Mouse (Mus musculus): ENCODE results near the gene Lix1l. TPM values are rescaled to one million over a fixed set of nuclear protein-coding genes. Genes with fewer than 3 reads are reported as not detected.
"Not testable (repeated sequence)": the region's sequence is repeated elsewhere in the genome, so short reads cannot be mapped to it uniquely, and the experiment has no call there.

Gene Lix1l
- total and polyA plus RNA-seq, 3 experiments: 24.7 to 25.3 (median 25.2) TPM

DNA sequence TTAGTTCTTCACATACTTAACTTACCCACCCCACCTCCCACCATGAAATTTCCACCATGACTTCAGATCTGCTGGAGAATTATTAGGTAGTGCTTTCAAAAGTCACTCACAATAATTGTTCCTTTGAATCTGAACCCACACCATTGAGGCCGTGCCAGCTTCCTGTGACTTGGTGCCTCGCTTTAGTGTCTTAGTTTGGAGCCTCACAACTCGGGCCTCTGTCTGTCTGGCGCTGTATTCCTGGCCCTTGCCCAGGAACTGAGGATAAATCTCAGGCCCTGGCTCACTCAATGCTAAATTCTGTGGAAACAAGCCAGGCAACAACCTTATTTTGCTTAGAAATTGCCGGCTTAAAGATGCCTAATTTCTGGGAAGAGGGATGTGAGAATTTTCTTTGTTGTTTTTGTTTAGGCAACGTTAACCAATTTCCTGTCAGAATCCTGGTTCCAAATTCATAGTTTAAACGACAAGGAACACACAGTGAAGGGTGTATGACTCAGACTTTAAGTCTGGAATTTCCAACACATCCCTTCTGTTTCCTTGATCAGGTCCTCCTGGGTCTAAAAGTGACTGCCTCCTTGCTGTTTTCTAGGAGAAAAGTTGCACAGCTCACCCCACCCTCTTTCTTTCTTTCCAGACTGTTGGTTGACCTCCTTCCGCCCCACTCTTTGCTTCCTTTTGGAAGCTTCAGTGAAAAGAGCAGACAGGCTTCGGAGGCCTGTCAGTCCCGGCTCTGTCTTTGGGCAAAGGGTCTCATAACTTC, 1.2 kb downstream of the Lix1l start:
- intact Hi-C loops (cut with DNase I): no loop called here
- WGBS: 14% methylated on average over 10 of the region's 10 CpGs
- DNase-seq: peak; percentile 57 to 61
- Histone ChIP-seq H3K36me3 (ENCODE audit: control insufficient read depth, insufficient read depth, low read length) (peaks cover 19% of the 10 kb centered on the region), H3K4me3 (peak overlapping the region; percentile 91), H3K27ac (peak overlapping the region; percentile 94), H3K9ac (ENCODE audit: low read depth, low read length) (peak overlapping the region; percentile 54), H3K27me3 (ENCODE audit: control insufficient read depth, insufficient read depth, low read length) (no peaks in the 10 kb centered on the region), H3K79me2 (replicated peaks; ENCODE audit: control insufficient read depth, insufficient read depth, low read length) (peaks cover 4% of the 10 kb centered on the region), H3K4me1 (ENCODE audit: control insufficient read depth, insufficient read depth, low read length) (peaks cover 13% of the 10 kb centered on the region)
- TF ChIP-seq EP300 (IDR thresholded peaks at IDR 0.05; ENCODE audit: insufficient read depth, low read depth, low read length) (no peak), CTCF (IDR thresholded peaks at IDR 0.05) (no peak), POLR2A (IDR thresholded peaks at IDR 0.05; ENCODE audit: insufficient read depth, low read depth, low read length) (0 out of 2 replicates have a peak, but pooled peaks have one; percentile 17)

DNA sequence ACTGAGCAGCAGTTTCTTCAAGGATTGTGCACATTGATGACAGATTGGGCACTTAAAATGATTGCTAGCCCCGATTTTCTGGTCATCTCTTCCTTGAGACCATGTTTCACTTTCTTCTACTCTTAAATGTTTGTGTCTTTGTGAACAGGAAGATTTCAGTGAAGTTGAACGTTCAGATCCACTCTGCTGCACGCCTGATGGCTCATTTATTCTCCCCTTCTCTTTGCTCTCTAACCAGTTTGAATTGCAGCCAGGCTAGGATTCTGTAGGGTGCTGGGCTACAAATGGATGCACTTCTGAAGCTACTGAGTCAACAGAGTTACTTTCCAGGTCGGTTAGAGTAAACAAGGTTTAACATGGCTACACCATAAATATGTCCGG, 1.7 kb downstream of the Lix1l start:
- Histone ChIP-seq H3K27ac (peak overlapping the region; percentile 94), H3K27me3 (ENCODE audit: control insufficient read depth, insufficient read depth, low read length) (no peaks in the 10 kb centered on the region), H3K36me3 (ENCODE audit: control insufficient read depth, insufficient read depth, low read length) (peaks cover 19% of the 10 kb centered on the region), H3K4me3 (peak overlapping the region; percentile 91), H3K4me1 (ENCODE audit: control insufficient read depth, insufficient read depth, low read length) (peaks cover 13% of the 10 kb centered on the region), H3K79me2 (replicated peaks; ENCODE audit: control insufficient read depth, insufficient read depth, low read length) (peaks cover 4% of the 10 kb centered on the region), H3K9ac (ENCODE audit: low read depth, low read length) (peak overlapping the region; percentile 45)
- TF ChIP-seq EP300 (IDR thresholded peaks at IDR 0.05; ENCODE audit: insufficient read depth, low read depth, low read length): no peak
- no peak for TF ChIP-seq CTCF (IDR thresholded peaks at IDR 0.05)
- TF ChIP-seq POLR2A (IDR thresholded peaks at IDR 0.05; ENCODE audit: insufficient read depth, low read depth, low read length): no peak
- no peak for DNase-seq
- intact Hi-C loops (cut with DNase I): no loop called here
- WGBS: 15% methylated on average over 5 of the region's 5 CpGs

DNA sequence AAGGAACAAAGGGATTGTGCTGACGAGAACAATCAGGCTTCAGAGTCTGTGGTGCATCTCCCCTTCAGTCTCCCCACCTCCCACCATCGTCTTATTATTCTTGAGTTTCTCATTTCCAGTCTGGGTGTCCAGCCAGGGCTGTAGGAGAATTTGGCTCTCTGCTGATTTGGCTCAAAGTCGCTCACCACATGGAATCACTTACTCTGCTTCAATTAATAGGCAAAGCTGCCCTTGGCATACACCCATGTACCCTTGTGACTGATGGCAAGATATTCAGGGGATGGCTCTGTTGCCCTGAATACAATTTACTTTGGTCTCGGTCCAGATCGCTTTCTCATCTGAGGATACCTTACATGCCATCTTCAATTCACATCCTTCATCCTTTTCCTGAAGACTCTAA, 2.4 kb downstream of the Lix1l start:
- intact Hi-C loops (cut with DNase I): no loop called here
- DNase-seq: peak in 1 of 2 experiments; percentile 23
- Histone ChIP-seq H3K36me3 (ENCODE audit: control insufficient read depth, insufficient read depth, low read length) (peaks cover 19% of the 10 kb centered on the region), H3K4me3 (peak overlapping the region; percentile 3; the same call in 1 of the 2 replicates), H3K27ac (peak overlapping the region; percentile 94), H3K9ac (ENCODE audit: low read depth, low read length) (no peak overlapping the region), H3K4me1 (ENCODE audit: control insufficient read depth, insufficient read depth, low read length) (peaks cover 13% of the 10 kb centered on the region), H3K27me3 (ENCODE audit: control insufficient read depth, insufficient read depth, low read length) (no peaks in the 10 kb centered on the region), H3K79me2 (replicated peaks; ENCODE audit: control insufficient read depth, insufficient read depth, low read length) (peaks cover 4% of the 10 kb centered on the region)
- WGBS: 34% methylated on average over 5 of the region's 5 CpGs
- no peak for TF ChIP-seq POLR2A (IDR thresholded peaks at IDR 0.05; ENCODE audit: insufficient read depth, low read depth, low read length)
- TF ChIP-seq EP300 (IDR thresholded peaks at IDR 0.05; ENCODE audit: insufficient read depth, low read depth, low read length): no peak
- TF ChIP-seq CTCF (IDR thresholded peaks at IDR 0.05): no peak

DNA sequence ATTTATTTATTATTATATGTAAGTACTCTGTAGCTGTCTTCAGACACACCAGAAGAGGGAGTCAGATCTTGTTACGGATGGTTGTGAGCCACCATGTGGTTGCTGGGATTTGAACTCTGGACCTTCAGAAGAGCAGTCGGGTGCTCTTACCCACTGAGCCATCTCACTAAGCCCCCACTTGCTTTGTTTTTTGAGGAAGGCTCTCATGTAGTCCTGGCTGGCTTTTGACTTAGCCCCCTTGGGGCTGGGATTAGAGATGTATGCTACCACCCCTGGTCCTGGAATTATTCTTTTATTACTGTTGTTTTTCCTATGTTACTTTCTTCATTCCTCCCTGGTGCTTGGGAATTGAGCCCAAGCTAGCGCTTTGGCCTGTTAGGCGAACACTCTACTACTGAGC, 5.1 kb downstream of the Lix1l start:
- intact Hi-C loops (cut with DNase I); H3K4me3 ChIP-seq; H3K27ac ChIP-seq; H3K9ac ChIP-seq (ENCODE audit: low read depth, low read length); DNase-seq; H3K79me2 ChIP-seq (replicated peaks; ENCODE audit: control insufficient read depth, insufficient read depth, low read length); H3K27me3 ChIP-seq (ENCODE audit: control insufficient read depth, insufficient read depth, low read length): not testable (repeated sequence)
- WGBS: 90% methylated on average over 4 of the region's 4 CpGs
- Histone ChIP-seq H3K4me1 (ENCODE audit: control insufficient read depth, insufficient read depth, low read length) (peaks cover 13% of the 10 kb centered on the region), H3K36me3 (ENCODE audit: control insufficient read depth, insufficient read depth, low read length) (peaks cover 22% of the 10 kb centered on the region)

DNA sequence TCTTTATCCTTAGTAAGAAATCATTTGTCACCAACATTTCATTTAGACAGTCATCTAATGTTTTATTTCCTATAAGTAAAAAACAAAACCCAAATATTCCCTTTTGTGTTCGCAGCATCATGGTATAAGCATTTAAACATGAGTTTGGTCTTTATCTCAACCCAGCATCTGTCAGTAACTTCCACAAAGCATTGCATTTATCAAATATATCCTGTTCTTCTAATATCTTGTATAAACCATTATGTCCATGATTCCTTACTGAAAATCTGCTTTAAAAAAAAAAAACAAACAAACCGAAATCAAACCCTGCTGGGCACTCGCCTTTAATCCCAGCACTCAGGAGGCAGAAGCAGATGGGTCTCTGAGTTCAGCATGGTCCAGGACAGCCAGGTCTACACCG, 5.7 kb downstream of the Lix1l start:
- no peak for DNase-seq
- Histone ChIP-seq H3K4me1 (ENCODE audit: control insufficient read depth, insufficient read depth, low read length) (peaks cover 13% of the 10 kb centered on the region), H3K9ac (ENCODE audit: low read depth, low read length) (no peak overlapping the region), H3K27me3 (ENCODE audit: control insufficient read depth, insufficient read depth, low read length) (no peaks in the 10 kb centered on the region), H3K36me3 (ENCODE audit: control insufficient read depth, insufficient read depth, low read length) (peaks cover 22% of the 10 kb centered on the region), H3K27ac (no peak overlapping the region), H3K4me3 (no peak overlapping the region), H3K79me2 (replicated peaks; ENCODE audit: control insufficient read depth, insufficient read depth, low read length) (peaks cover 5% of the 10 kb centered on the region)
- intact Hi-C loops (cut with DNase I): no loop called here
- 88% methylated on average over 4 of the region's 4 CpGs for WGBS
- TF ChIP-seq EP300 (IDR thresholded peaks at IDR 0.05; ENCODE audit: insufficient read depth, low read depth, low read length) (no peak), CTCF (IDR thresholded peaks at IDR 0.05) (no peak), POLR2A (IDR thresholded peaks at IDR 0.05; ENCODE audit: insufficient read depth, low read depth, low read length) (no peak)

DNA sequence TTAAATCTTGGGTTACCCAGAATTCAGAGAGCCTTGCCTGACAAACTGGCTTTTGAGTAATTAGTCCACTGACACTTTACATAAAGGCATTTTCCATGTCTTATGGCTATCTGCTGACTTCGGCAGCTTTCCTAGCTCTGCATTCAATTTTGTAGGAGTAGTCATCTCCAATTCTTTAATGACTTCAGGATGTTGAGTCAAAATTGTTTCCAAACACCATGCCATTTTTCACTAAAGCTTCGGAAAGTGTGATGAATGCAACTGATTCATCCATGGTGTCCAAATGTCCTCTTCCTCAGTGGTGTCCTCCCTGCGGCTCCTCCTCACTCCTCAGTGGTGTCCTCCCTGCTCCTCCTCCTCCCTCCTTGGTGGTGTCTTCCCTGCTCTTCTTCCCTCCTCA, 17.0 kb downstream of the Lix1l start:
- Histone ChIP-seq H3K4me3 (no peak overlapping the region), H3K27me3 (ENCODE audit: control insufficient read depth, insufficient read depth, low read length) (no peaks in the 10 kb centered on the region), H3K36me3 (ENCODE audit: control insufficient read depth, insufficient read depth, low read length) (no peaks in the 10 kb centered on the region; the same call in 1 of the 2 replicates), H3K27ac (no peak overlapping the region), H3K4me1 (ENCODE audit: control insufficient read depth, insufficient read depth, low read length) (no peaks in the 10 kb centered on the region), H3K79me2 (replicated peaks; ENCODE audit: control insufficient read depth, insufficient read depth, low read length) (peaks cover 3% of the 10 kb centered on the region), H3K9ac (ENCODE audit: low read depth, low read length) (no peak overlapping the region)
- TF ChIP-seq EP300 (IDR thresholded peaks at IDR 0.05; ENCODE audit: insufficient read depth, low read depth, low read length) (no peak), POLR2A (IDR thresholded peaks at IDR 0.05; ENCODE audit: insufficient read depth, low read depth, low read length) (no peak), CTCF (IDR thresholded peaks at IDR 0.05) (no peak)
- WGBS: 78% methylated on average over 3 of the region's 3 CpGs
- DNase-seq: no peak
- intact Hi-C loops (cut with DNase I): no loop called here

Measured in heart, adult 2 months (tissue).